Mouse (Mus musculus): ENCODE results near the gene Hist2h2bb. TPM values are rescaled to one million over a fixed set of nuclear protein-coding genes. Genes with fewer than 3 reads are reported as not detected.
"Not testable (repeated sequence)": the region's sequence is repeated elsewhere in the genome, so short reads cannot be mapped to it uniquely, and the experiment has no call there.

Hist2h2bb gene
- polyA plus RNA-seq, 1 experiment from 2014 or later: 3.2 TPM

- Histone ChIP-seq H3K4me2 (ENCODE audit: low read length) (peak within 1 kb of the TSS; percentile 88), H3K27me3 (replicated peaks; ENCODE audit: control insufficient read depth, insufficient read depth, low read length) (no peaks in the 10 kb centered on the region), H3K9ac (replicated peaks; ENCODE audit: low read depth, low read length) (peak within 1 kb of the TSS; percentile 60), H3K27ac (ENCODE audit: low read length) (peak within 1 kb of the TSS; percentile 99), H3K4me3 (replicated peaks; ENCODE audit: low read length) (peak within 1 kb of the TSS; percentile 61), H3K4me1 (replicated peaks; ENCODE audit: control insufficient read depth, insufficient read depth, low read length) (peaks cover 20% of the 10 kb centered on the region), H3K36me3 (ENCODE audit: control insufficient read depth, insufficient read depth) (no peaks in the 10 kb centered on the region), H3K9me3 (ENCODE audit: control insufficient read depth, low read length) (no peaks in the 10 kb centered on the region)
- peak; percentile 63 for ATAC-seq
- WGBS: 12% methylated on average over 30 of the region's 30 CpGs
Measured at GRCm38 (mm10) chr3:96268051-96268775, 1.3 kb upstream of the Hist2h2bb start, which contains the start of gene Hist2h3b. Gene Hist2h3b, plus strand, starts transcription at chr3:96268654.

DNA sequence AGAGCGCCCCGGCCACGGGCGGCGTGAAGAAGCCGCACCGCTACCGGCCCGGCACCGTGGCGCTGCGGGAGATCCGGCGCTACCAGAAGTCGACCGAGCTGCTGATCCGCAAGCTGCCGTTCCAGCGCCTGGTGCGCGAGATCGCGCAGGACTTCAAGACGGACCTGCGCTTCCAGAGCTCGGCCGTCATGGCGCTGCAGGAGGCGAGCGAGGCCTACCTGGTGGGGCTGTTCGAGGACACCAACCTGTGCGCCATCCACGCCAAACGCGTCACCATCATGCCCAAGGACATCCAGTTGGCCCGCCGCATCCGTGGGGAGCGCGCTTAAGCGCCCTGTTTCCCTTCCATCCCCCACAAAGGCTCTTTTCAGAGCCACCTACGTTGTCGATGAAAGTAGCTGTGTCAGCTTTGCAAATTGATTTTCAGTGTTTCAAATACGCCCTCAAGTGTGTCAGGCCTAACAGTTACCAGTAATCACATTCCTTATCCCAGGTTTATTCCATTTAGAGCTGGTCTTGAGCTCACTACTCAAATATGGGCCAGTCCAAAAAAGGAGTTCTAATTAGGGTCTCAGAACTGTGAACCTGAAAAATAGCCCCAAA is 675 bp upstream of the Hist2h2bb start:
- peak overlapping the region; percentile 60 for H3K9ac ChIP-seq (replicated peaks; ENCODE audit: low read depth, low read length)
- H3K36me3 ChIP-seq (ENCODE audit: control insufficient read depth, insufficient read depth); H3K9me3 ChIP-seq (ENCODE audit: control insufficient read depth, low read length); H3K27me3 ChIP-seq (replicated peaks; ENCODE audit: control insufficient read depth, insufficient read depth, low read length): not testable (repeated sequence)
- peaks cover 18% of the 10 kb centered on the region for H3K4me1 ChIP-seq (replicated peaks; ENCODE audit: control insufficient read depth, insufficient read depth, low read length)
- peak; percentile 18 for ATAC-seq
- H3K27ac ChIP-seq (ENCODE audit: low read length): peak overlapping the region; percentile 99
- H3K4me2 ChIP-seq (ENCODE audit: low read length): peak overlapping the region; percentile 75
- WGBS: 0% methylated on average over 11 of the region's 44 CpGs
- H3K4me3 ChIP-seq (replicated peaks; ENCODE audit: low read length): peak overlapping the region; percentile 61

DNA sequence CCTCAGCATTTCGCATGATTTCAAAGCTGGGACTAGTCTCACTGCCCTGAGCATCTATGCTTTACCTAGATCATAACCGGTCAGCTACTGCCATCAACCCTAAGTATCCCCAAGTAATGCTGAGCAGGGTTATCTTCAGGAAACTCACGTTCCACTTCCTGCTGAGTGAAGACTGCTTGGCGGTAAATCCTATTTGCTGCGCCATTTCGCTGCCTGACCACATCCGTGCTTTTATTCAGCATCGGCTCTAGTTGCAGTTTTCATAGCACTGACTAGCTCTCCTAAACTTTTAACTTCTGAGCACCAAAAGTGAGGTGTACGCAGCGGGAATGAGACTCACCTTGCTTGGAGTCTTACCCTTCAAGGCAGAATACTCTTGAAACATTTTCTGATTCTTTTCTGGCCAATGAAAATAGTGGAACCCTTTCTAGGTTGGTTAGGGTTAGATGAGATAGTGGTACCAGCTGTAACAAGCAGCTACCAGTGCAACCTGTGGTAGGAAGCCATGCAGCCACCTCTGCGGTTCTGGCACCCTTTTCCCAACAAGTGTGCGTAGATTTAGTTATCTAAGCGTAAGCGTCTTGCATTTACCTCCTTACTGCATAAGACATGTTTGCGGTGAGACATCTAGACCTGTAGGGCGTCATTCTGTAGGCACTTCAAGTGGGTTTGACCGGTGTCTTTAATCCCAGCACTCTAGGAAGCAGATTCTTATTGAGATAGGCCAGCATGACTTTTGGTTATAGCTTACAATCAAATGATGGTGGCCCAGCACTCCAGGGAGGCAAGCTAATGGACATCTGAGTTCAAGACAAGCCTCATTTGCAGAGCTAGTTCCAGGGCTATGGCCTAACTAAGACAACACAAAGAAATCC is 4.3 kb downstream of the Hist2h2bb start:
- H3K4me3 ChIP-seq (replicated peaks; ENCODE audit: low read length): no peak overlapping the region
- H3K9me3 ChIP-seq (ENCODE audit: control insufficient read depth, low read length): no peaks in the 10 kb centered on the region
- no peaks in the 10 kb centered on the region for H3K36me3 ChIP-seq (ENCODE audit: control insufficient read depth, insufficient read depth)
- H3K27me3 ChIP-seq (replicated peaks; ENCODE audit: control insufficient read depth, insufficient read depth, low read length): no peaks in the 10 kb centered on the region
- H3K27ac ChIP-seq (ENCODE audit: low read length): no peak overlapping the region
- peaks cover 11% of the 10 kb centered on the region for H3K4me1 ChIP-seq (replicated peaks; ENCODE audit: control insufficient read depth, insufficient read depth, low read length)
- H3K9ac ChIP-seq (replicated peaks; ENCODE audit: low read depth, low read length): no peak overlapping the region
- 91% methylated on average over 17 of the region's 17 CpGs for WGBS
- no peak overlapping the region for H3K4me2 ChIP-seq (ENCODE audit: low read length)
- no peak for ATAC-seq

DNA sequence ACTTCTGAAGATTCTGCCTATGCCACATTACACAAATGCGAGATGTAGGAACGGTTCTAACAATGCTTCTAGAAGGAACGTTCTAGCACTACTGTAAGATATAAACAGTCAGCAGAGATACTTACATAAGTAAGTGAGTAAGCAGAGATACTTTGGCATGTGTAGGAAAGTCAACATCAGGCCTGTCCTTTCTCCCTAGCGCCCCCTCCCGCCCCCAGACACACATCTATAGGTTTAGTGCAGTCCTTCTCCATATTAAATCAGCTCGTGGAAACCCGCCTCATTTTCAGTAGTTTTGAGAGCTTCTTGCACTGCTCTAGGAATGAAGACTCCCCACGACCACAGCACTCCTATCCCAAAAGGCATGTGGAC is 7.9 kb downstream of the Hist2h2bb start:
- WGBS: 20% methylated on average over 8 of the region's 8 CpGs
- peak overlapping the region; percentile 61 for H3K4me3 ChIP-seq (replicated peaks; ENCODE audit: low read length)
- H3K4me1 ChIP-seq (replicated peaks; ENCODE audit: control insufficient read depth, insufficient read depth, low read length): peaks cover 8% of the 10 kb centered on the region
- H3K9me3 ChIP-seq (ENCODE audit: control insufficient read depth, low read length): no peaks in the 10 kb centered on the region
- H3K27me3 ChIP-seq (replicated peaks; ENCODE audit: control insufficient read depth, insufficient read depth, low read length): no peaks in the 10 kb centered on the region
- no peak for ATAC-seq
- peak overlapping the region; percentile 69 for H3K9ac ChIP-seq (replicated peaks; ENCODE audit: low read depth, low read length)
- peak overlapping the region; percentile 60 for H3K4me2 ChIP-seq (ENCODE audit: low read length)
- H3K36me3 ChIP-seq (ENCODE audit: control insufficient read depth, insufficient read depth): no peaks in the 10 kb centered on the region
- no peak overlapping the region for H3K27ac ChIP-seq (ENCODE audit: low read length)

DNA sequence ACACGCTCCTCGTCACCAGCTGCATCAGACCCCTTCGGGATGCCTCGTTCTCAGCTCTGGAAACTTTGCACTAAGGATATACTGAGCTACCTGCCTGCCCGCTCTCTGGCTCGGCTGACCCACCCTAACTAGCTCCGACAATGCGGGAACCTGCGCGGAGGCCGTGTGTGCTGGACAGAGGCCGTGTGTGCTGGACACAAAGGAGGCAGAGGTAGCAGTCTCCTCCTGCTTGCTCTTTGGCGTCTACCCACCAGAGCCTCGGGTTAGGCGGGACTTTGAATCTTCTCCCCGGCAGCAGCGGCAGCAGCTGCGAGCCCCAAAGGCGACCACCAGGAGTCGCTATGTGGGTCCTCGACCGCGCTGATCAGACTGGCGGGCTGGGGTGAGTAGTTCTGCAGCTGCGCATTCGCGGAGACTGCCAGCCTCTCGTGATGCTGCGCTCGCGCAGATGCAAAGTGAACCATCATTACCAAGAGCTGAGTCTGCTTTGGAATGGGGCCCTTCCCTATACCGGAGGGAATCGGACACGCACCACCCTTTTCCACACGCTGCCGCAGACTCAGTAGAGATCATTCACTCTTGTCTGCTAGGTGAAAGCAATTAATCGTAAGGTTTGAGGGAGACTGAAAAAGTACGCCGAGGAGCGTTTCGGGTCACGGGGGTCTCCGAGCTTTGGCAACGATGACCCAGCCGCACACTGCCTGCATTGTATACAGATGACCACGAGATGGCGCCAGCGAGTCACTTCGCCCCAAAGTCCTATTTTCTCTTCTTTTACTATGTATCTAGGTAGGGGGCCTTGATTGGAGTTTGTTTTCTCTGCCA is 8.5 kb downstream of the Hist2h2bb start:
- peak; percentile 98 for ATAC-seq
- H3K9ac ChIP-seq (replicated peaks; ENCODE audit: low read depth, low read length): peak overlapping the region; percentile 69
- WGBS: under 1% methylated on average over 49 of the region's 49 CpGs

GRCm38 (mm10) chr3:96280660-96281059 is 11.1 kb downstream of the Hist2h2bb start:
- peaks cover 9% of the 10 kb centered on the region; the same call in 1 of the 2 replicates for H3K27me3 ChIP-seq (replicated peaks; ENCODE audit: control insufficient read depth, insufficient read depth, low read length)
- WGBS: 45% methylated on average over 6 of the region's 6 CpGs

More for the DNA sequence above, 8.5 kb downstream of the Hist2h2bb start:
- H3K27me3 ChIP-seq (replicated peaks; ENCODE audit: control insufficient read depth, insufficient read depth, low read length): no peaks in the 10 kb centered on the region
- no peaks in the 10 kb centered on the region for H3K9me3 ChIP-seq (ENCODE audit: control insufficient read depth, low read length)
- peak overlapping the region; percentile 90 for H3K27ac ChIP-seq (ENCODE audit: low read length)
- no peaks in the 10 kb centered on the region for H3K36me3 ChIP-seq (ENCODE audit: control insufficient read depth, insufficient read depth)
- H3K4me3 ChIP-seq (replicated peaks; ENCODE audit: low read length): peak overlapping the region; percentile 61
- H3K4me2 ChIP-seq (ENCODE audit: low read length): peak overlapping the region; percentile 60
- peaks cover 8% of the 10 kb centered on the region for H3K4me1 ChIP-seq (replicated peaks; ENCODE audit: control insufficient read depth, insufficient read depth, low read length)

DNA sequence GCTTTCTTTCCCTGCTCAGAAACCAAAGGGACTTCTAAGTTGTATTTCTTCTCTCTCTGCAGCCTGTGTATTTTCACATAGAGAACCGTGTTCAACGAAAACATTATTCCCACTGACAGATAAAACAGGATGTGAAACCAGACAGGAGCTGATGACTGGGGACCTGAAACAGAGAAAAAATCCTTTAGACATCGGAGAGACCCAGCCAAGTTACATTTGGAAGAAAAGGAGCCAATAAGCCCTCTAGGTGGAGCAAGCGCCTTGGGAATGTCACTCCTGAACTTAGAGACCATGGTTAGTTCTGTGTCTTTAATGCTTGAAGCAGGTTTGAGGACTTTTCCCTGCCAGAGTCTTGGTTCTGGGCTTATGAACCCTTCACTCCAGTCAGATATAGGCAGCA is 14.9 kb downstream of the Hist2h2bb start:
- 27% methylated on average over 4 of the region's 4 CpGs for WGBS
- Histone ChIP-seq H3K9ac (replicated peaks; ENCODE audit: low read depth, low read length) (no peak overlapping the region), H3K36me3 (ENCODE audit: control insufficient read depth, insufficient read depth) (no peaks in the 10 kb centered on the region), H3K27me3 (replicated peaks; ENCODE audit: control insufficient read depth, insufficient read depth, low read length) (peaks cover 12% of the 10 kb centered on the region; the same call in 1 of the 2 replicates), H3K4me3 (replicated peaks; ENCODE audit: low read length) (no peak overlapping the region), H3K9me3 (ENCODE audit: control insufficient read depth, low read length) (no peaks in the 10 kb centered on the region), H3K4me2 (ENCODE audit: low read length) (no peak overlapping the region), H3K27ac (ENCODE audit: low read length) (no peak overlapping the region), H3K4me1 (replicated peaks; ENCODE audit: control insufficient read depth, insufficient read depth, low read length) (no peaks in the 10 kb centered on the region)
- no peak for ATAC-seq

More at GRCm38 (mm10) chr3:96280660-96281059, 11.1 kb downstream of the Hist2h2bb start:
- Histone ChIP-seq H3K36me3 (ENCODE audit: control insufficient read depth, insufficient read depth) (no peaks in the 10 kb centered on the region), H3K9me3 (ENCODE audit: control insufficient read depth, low read length) (no peaks in the 10 kb centered on the region), H3K4me3 (replicated peaks; ENCODE audit: low read length) (no peak overlapping the region), H3K27ac (ENCODE audit: low read length) (no peak overlapping the region), H3K4me2 (ENCODE audit: low read length) (no peak overlapping the region), H3K4me1 (replicated peaks; ENCODE audit: control insufficient read depth, insufficient read depth, low read length) (peaks cover 8% of the 10 kb centered on the region), H3K9ac (replicated peaks; ENCODE audit: low read depth, low read length) (no peak overlapping the region)
- no peak for ATAC-seq

- H3K27ac ChIP-seq (ENCODE audit: low read length); H3K9me3 ChIP-seq (ENCODE audit: control insufficient read depth, low read length); H3K4me3 ChIP-seq (replicated peaks; ENCODE audit: low read length); H3K36me3 ChIP-seq (ENCODE audit: control insufficient read depth, insufficient read depth); ATAC-seq; H3K4me1 ChIP-seq (replicated peaks; ENCODE audit: control insufficient read depth, insufficient read depth, low read length); H3K4me2 ChIP-seq (ENCODE audit: low read length); H3K9ac ChIP-seq (replicated peaks; ENCODE audit: low read depth, low read length): not testable (repeated sequence)
- WGBS: 89% methylated on average over 11 of the region's 11 CpGs
- H3K27me3 ChIP-seq (replicated peaks; ENCODE audit: control insufficient read depth, insufficient read depth, low read length): peaks cover 12% of the 10 kb centered on the region; the same call in 1 of the 2 replicates
Measured at GRCm38 (mm10) chr3:96287334-96287733, 17.8 kb downstream of the Hist2h2bb start.
